Mouse (Mus musculus) liver, adult 2 months (tissue): ENCODE measurements around the gene Rad51.

Source experiments
- CTCF ChIP-seq: fragments of 200-500 bp; IDR thresholded peaks from 2 replicates; pipeline ENCODE4 v1.5.1; 2011; ENCODE audit warnings: low read depth, low read length, control low read depth
- POLR2A ChIP-seq: fragments of 200-500 bp; IDR thresholded peaks from 2 replicates; pipeline ENCODE4 v1.6.1; 2011; ENCODE audit warnings: low read length, control low read depth; ENCODE audit not compliant: insufficient read depth; ENCODE audit errors: extremely low read depth

GRCm38 (mm10) chr2:119152255-119152654, 39.7 kb downstream of the Rad51 start:
- TF ChIP-seq CTCF (no peak), POLR2A (no peak)
